Mouse (Mus musculus): ENCODE results near the gene Kdm3a.

DNA sequence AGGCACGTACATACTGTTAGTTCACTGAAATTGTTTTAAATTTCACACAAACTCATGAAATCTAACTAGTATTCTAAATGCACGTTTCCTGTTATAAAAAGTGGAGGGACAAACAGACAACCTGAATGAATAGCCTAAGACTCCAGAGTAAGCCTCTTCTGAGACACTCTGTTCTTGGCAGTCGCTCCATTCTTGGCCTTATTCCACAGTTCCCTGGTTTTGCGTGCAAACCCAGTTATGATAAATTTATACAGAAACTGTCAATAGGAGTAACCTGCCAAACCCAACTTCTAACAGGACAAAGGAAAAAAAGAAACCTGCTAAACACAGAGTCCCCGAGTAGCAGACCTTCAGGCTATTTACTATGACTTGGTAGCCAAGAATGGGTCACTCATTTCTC is 10.8 kb downstream of the Kdm3a start:
- TF ChIP-seq POLR2A (IDR thresholded peaks at IDR 0.05; ENCODE audit: extremely low read depth, insufficient read depth, low read length) = no peak
- no peak for TF ChIP-seq CTCF (IDR thresholded peaks at IDR 0.05; ENCODE audit: extremely low read depth, insufficient read depth, low read length)
